ENCODE assay signal across 12 mouse cellular contexts in the genomic region with DNA sequence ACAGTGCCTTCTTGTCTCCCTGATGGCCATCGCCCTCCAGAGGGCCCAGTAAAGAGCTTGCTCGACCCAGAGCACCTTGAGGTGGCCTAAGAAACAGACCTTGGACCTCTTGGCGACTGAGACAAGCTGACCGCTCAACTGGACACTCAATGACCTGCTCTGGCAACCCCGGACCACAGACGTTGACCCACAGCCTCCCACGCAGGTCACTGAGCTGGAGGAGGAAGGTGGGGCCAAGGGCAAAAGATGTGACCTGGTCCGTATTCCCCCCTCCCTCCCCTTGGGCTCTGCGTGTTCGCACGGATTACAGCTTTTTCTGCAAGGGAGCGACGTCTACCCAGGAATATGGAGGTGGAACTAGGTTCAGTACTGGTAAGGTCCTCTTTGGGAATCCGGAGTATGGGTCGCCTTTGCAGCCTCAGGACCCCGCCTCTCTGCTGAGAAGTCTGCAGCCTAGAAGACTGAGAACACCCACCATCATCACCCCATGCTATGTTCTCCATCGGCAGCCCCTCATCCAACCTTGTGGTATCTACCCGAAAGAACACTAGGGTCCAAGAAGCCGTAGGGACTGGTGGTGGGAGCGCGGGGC. TPM values are rescaled to one million over a fixed set of nuclear protein-coding genes. Genes with fewer than 3 reads are reported as not detected.
DNase-seq lines count a peak whose midpoint lies in the region; ATAC-seq and TF ChIP-seq lines count a peak whose summit lies in the region.
"Had no signal": no experiment of that assay in that cellular context is flagged by ENCODE, and none has a peak within 500 bp of the region (broad histone marks: within the 10 kb centered on the region; RNA-seq: fewer than 3 reads in every experiment).

No protein-coding gene starts in this region.

- H3K4me3 ChIP-seq in limb, embryonic 10.5 days, result peak overlapping the region; percentile 28
- H3K4me3 ChIP-seq in stomach, postnatal 0 days (ENCODE audit: low read depth, low read length), result no peak overlapping the region

- no peak overlapping the region for H3K9ac ChIP-seq in stomach, postnatal 0 days (ENCODE audit: low read length)

- H3K27me3 ChIP-seq in limb, embryonic 10.5 days (ENCODE audit: low read depth, poor library complexity, severe bottlenecking), result peaks cover 70% of the 10 kb centered on the region
- peaks cover 2% of the 10 kb centered on the region; the same call in 1 of the 2 replicates for H3K27me3 ChIP-seq in stomach, postnatal 0 days (ENCODE audit: control insufficient read depth, insufficient read depth, low read length)

- 1% methylated on average over 21 of the region's 21 CpGs for WGBS in limb, embryonic 10.5 days
- 15% methylated on average over 21 of the region's 21 CpGs for WGBS in stomach, postnatal 0 days

- peaks cover 68% of the 10 kb centered on the region for H3K4me1 ChIP-seq in limb, embryonic 10.5 days
- H3K4me1 ChIP-seq in stomach, postnatal 0 days (replicated peaks; ENCODE audit: control insufficient read depth, insufficient read depth), result peaks cover 3% of the 10 kb centered on the region

- DNase-seq in embryo, embryonic 9.5 days (ENCODE audit: extremely low spot score), result peak; percentile 28
- DNase-seq in embryo, embryonic 11 days, result no peak
- peak; percentile 8 for DNase-seq in ovary, postnatal 36 days (ENCODE audit: low spot score)
- no peak for DNase-seq in ovary, postnatal 10 days (ENCODE audit: low spot score)
- DNase-seq in limb, embryonic 10.5 days (ENCODE audit: low spot score), result peak; percentile 53
- DNase-seq in stomach, postnatal 0 days (ENCODE audit: low spot score), result peak; percentile 14
- DNase-seq in layer of hippocampus, postnatal 14 days (ENCODE audit: low spot score in 2 of 2), result no peak
- no peak for DNase-seq in lung, postnatal 10 days
- DNase-seq: lung, adult 18-20 months had no signal

- TF ChIP-seq CTCF in stomach, postnatal 0 days (IDR thresholded peaks at IDR 0.05; ENCODE audit: low read depth), result no peak

- peak overlapping the region; percentile 20; the same call in 1 of the 2 replicates for H3K27ac ChIP-seq in limb, embryonic 10.5 days
- no peak overlapping the region for H3K27ac ChIP-seq in stomach, postnatal 0 days (replicated peaks)

- H3K36me3 ChIP-seq in limb, embryonic 10.5 days, result peaks cover 30% of the 10 kb centered on the region
- 0 out of 2 replicates have a peak, but pooled peaks cover 2% of the 10 kb centered on the region for H3K36me3 ChIP-seq in stomach, postnatal 0 days (ENCODE audit: control insufficient read depth, insufficient read depth, low read length)

- no peaks in the 10 kb centered on the region for H3K9me3 ChIP-seq in limb, embryonic 10.5 days (replicated peaks)
- H3K9me3 ChIP-seq in stomach, postnatal 0 days (ENCODE audit: control insufficient read depth, low read length), result no peaks in the 10 kb centered on the region

- H3K4me2 ChIP-seq in stomach, postnatal 0 days (replicated peaks; ENCODE audit: low read depth), result no peak overlapping the region

- no peak for ATAC-seq in stomach, postnatal 0 days (ENCODE audit: low FRiP score, low TSS enrichment)

- no peak for TF ChIP-seq EP300 in stomach, postnatal 0 days (optimal IDR thresholded peaks at IDR 0.05)

RNA-seq across cellular contexts. Expression of a gene that starts 5.6 kb away (rescaled TPM):
- 12.2 and 15.1 TPM in 2 replicates for polyA plus RNA-seq in limb, embryonic 10.5 days (2016; fragmentation: Nextera tagmentation; extraction: Ambion mirVana)
- 4.6 and 5.1 TPM in 2 replicates for polyA plus RNA-seq in stomach, postnatal 0 days (2015; fragmentation: Nextera tagmentation; extraction: Ambion mirVana)
- total RNA-seq in layer of hippocampus, postnatal 14 days (2021), result 10 to 100 TPM; 15.0 to 15.2 TPM

RNA-seq across cellular contexts. Expression of a gene that starts 12.4 kb away (rescaled TPM):
- polyA plus RNA-seq in limb, embryonic 10.5 days (2016; fragmentation: Nextera tagmentation; extraction: Ambion mirVana), result 151 and 170 TPM in 2 replicates
- polyA plus RNA-seq in stomach, postnatal 0 days (2015; fragmentation: Nextera tagmentation; extraction: Ambion mirVana), result 5.1 and 5.3 TPM in 2 replicates
- total RNA-seq in layer of hippocampus, postnatal 14 days (2021), result 1 to 10 TPM; 3.6 to 4.2 TPM

RNA-seq across cellular contexts. Expression of a gene that starts 47.2 kb away (rescaled TPM):
- polyA plus RNA-seq in limb, embryonic 10.5 days (2016; fragmentation: Nextera tagmentation; extraction: Ambion mirVana), result not detected in 2 replicates
- not detected in 2 replicates for polyA plus RNA-seq in stomach, postnatal 0 days (2015; fragmentation: Nextera tagmentation; extraction: Ambion mirVana)
- not detected for total RNA-seq in layer of hippocampus, postnatal 14 days (2021)
- total RNA-seq: layer of hippocampus, postnatal 25 days had no signal
- polyA plus RNA-seq: cortical plate, adult 2 months; neural tube, embryonic 11.5 days had no signal

RNA-seq across cellular contexts. Expression of a gene that starts 50.8 kb away (rescaled TPM):
- 4.3 and 7.1 TPM in 2 replicates for polyA plus RNA-seq in limb, embryonic 10.5 days (2016; fragmentation: Nextera tagmentation; extraction: Ambion mirVana)
- 9.6 and 11.2 TPM in 2 replicates for polyA plus RNA-seq in stomach, postnatal 0 days (2015; fragmentation: Nextera tagmentation; extraction: Ambion mirVana)
- 10 to 100 TPM; 59.1 to 59.4 TPM for total RNA-seq in layer of hippocampus, postnatal 14 days (2021)

Comparison
In these comparisons a context has a peak if more than half of its experiments do, and no peak if none do; other contexts are left out.
1. DNase-seq: peak in embryo, embryonic 9.5 days (single experiment), ovary, postnatal 36 days (single experiment), limb, embryonic 10.5 days (single experiment) and stomach, postnatal 0 days (single experiment); none in embryo, embryonic 11 days (single experiment), ovary, postnatal 10 days (single experiment), layer of hippocampus, postnatal 14 days (0 of 2) and lung, postnatal 10 days (single experiment).
2. RNA of a gene that starts 12.4 kb away (polyA plus RNA-seq): 151 to 170 TPM in limb, embryonic 10.5 days; 5.1 to 5.3 TPM in stomach, postnatal 0 days; every median in the first group is over 10 times any median in the second.